Mouse (Mus musculus) midbrain, postnatal 0 days (tissue): ENCODE measurements at regions not wholly inside any gene's neighbourhood (a gene's known extent, or its start where the extent isn't known, plus 50 kb on each side); places are given as distances from the start of the nearest gene placed in this dataset.

Source experiments
- ATAC-seq: fragments of 200-750 bp; cut with Nextera tagmentation; 2 replicates; pipeline ENCODE4 v1.8.0; 2017; ENCODE audit warnings: moderate number of reproducible peaks, mild to moderate bottlenecking, moderate TSS enrichment, moderate library complexity; ENCODE audit not compliant: low FRiP score
- DNase-seq: peaks from one replicate; pipeline ENCODE4 v3.0.0-alpha.2; 2015; ENCODE audit warnings: low spot score
- H3K27ac ChIP-seq: fragments of 300-500 bp; sonication (generic); 2 replicates; pipeline ENCODE4 v1.5.1; 2014; ENCODE audit warnings: low read depth, mild to moderate bottlenecking, low read length, mixed read lengths
- H3K27me3 ChIP-seq: fragments of 300-500 bp; sonication (generic); 2 replicates; pipeline ENCODE4 v1.6.1; 2014; ENCODE audit warnings: low read length, control low read depth, mixed read lengths; ENCODE audit not compliant: insufficient read depth
- H3K36me3 ChIP-seq: fragments of 300-500 bp; sonication (generic); 2 replicates; pipeline ENCODE4 v1.6.1; 2014; ENCODE audit warnings: low read length, control low read depth, mixed read lengths; ENCODE audit not compliant: insufficient read depth
- H3K4me1 ChIP-seq: fragments of 300-500 bp; sonication (generic); 2 replicates; pipeline ENCODE4 v1.6.1; 2014; ENCODE audit warnings: mild to moderate bottlenecking, control low read depth, antibody characterized with exemption, low read length, mixed read lengths; ENCODE audit not compliant: insufficient read depth
- H3K4me2 ChIP-seq: fragments of 300-500 bp; sonication (generic); 2 replicates; pipeline ENCODE4 v1.6.1; 2014; ENCODE audit warnings: low read depth, mild to moderate bottlenecking, low read length, mixed read lengths; ENCODE audit not compliant: poor library complexity, severe bottlenecking
- H3K4me3 ChIP-seq: fragments of 300-500 bp; sonication (generic); 2 replicates; pipeline ENCODE4 v1.5.1; 2014; ENCODE audit warnings: low read depth, mild to moderate bottlenecking, low read length, moderate library complexity
- H3K9ac ChIP-seq: fragments of 300-500 bp; sonication (generic); replicated peaks from 2 replicates; pipeline ENCODE4 v1.6.1; 2014; ENCODE audit warnings: mild to moderate bottlenecking, low read length, moderate library complexity, mixed read lengths; ENCODE audit not compliant: poor library complexity, severe bottlenecking
- H3K9me3 ChIP-seq: fragments of 300-500 bp; sonication (generic); 2 replicates; pipeline ENCODE4 v1.6.1; 2016; ENCODE audit warnings: low read length, control low read depth
- CTCF ChIP-seq: IDR thresholded peaks from 2 replicates; pipeline ENCODE4 v1.5.1; 2016; ENCODE audit warnings: antibody characterized with exemption, mild to moderate bottlenecking
- WGBS: fragments of 180-500 bp; shearing (Covaris S2); extraction: QIAGEN DNeasy Blood & Tissue Kit; methylation state at CpG from one replicate; pipeline ENCODE4 v1.1.7; 2014; 5-methylcytosine and 5-hydroxymethylcytosine counted together

- WGBS = 89% methylated on average over 6 of the region's 6 CpGs
These were observed 161.2 kb upstream of the Lpp start for GRCm38 (mm10) chr16:24232001-24232530.

GRCm38 (mm10) chr16:24231506-24231905, 161.8 kb upstream of the Lpp start:
- Histone ChIP-seq H3K4me2 (no peak overlapping the region), H3K27ac (no peak overlapping the region), H3K9me3 (no peaks in the 10 kb centered on the region), H3K4me1 (peaks cover 5% of the 10 kb centered on the region), H3K36me3 (no peaks in the 10 kb centered on the region), H3K4me3 (no peak overlapping the region), H3K27me3 (no peaks in the 10 kb centered on the region), H3K9ac (no peak overlapping the region)
- DNase-seq (peak; percentile 44), ATAC-seq (no peak; the same call in 1 of the 2 replicates)
- TF ChIP-seq CTCF = no peak
- 63% methylated on average over 5 of the region's 5 CpGs for WGBS

More at GRCm38 (mm10) chr16:24232001-24232530, 161.2 kb upstream of the Lpp start:
- no peak overlapping the region for H3K4me3 ChIP-seq
- H3K4me1 ChIP-seq = peaks cover 5% of the 10 kb centered on the region
- no peak for ATAC-seq
- no peaks in the 10 kb centered on the region for H3K9me3 ChIP-seq
- no peak overlapping the region for H3K9ac ChIP-seq
- TF ChIP-seq CTCF = no peak
- no peaks in the 10 kb centered on the region for H3K27me3 ChIP-seq
- H3K4me2 ChIP-seq = no peak overlapping the region
- H3K27ac ChIP-seq = no peak overlapping the region
- DNase-seq = peak; percentile 30
- H3K36me3 ChIP-seq = no peaks in the 10 kb centered on the region

- no peaks in the 10 kb centered on the region for H3K27me3 ChIP-seq
- no peak overlapping the region for H3K27ac ChIP-seq
- no peaks in the 10 kb centered on the region for H3K36me3 ChIP-seq
- TF ChIP-seq CTCF = no peak
- ATAC-seq = no peak
- H3K4me3 ChIP-seq = no peak overlapping the region
- H3K9ac ChIP-seq = no peak overlapping the region
- no peaks in the 10 kb centered on the region for H3K9me3 ChIP-seq
- no peak overlapping the region for H3K4me2 ChIP-seq
- DNase-seq = no peak
- WGBS = 69% methylated on average over 7 of the region's 7 CpGs
- peaks cover 5% of the 10 kb centered on the region for H3K4me1 ChIP-seq
These were observed 164.2 kb upstream of the Lpp start for GRCm38 (mm10) chr16:24229002-24229607.

GRCm38 (mm10) chr16:24225897-24226296, 167.4 kb upstream of the Lpp start:
- TF ChIP-seq CTCF = no peak
- Histone ChIP-seq H3K27me3 (no peaks in the 10 kb centered on the region), H3K9ac (no peak overlapping the region), H3K36me3 (no peaks in the 10 kb centered on the region), H3K4me3 (no peak overlapping the region), H3K4me2 (no peak overlapping the region), H3K27ac (no peak overlapping the region), H3K9me3 (no peaks in the 10 kb centered on the region), H3K4me1 (peaks cover 5% of the 10 kb centered on the region)
- WGBS = 81% methylated on average over 4 of the region's 4 CpGs
- ATAC-seq = no peak
- no peak for DNase-seq

- Histone ChIP-seq H3K27me3 (no peaks in the 10 kb centered on the region), H3K4me3 (no peak overlapping the region), H3K9ac (no peak overlapping the region), H3K9me3 (no peaks in the 10 kb centered on the region), H3K4me1 (peaks cover 5% of the 10 kb centered on the region), H3K36me3 (no peaks in the 10 kb centered on the region), H3K27ac (no peak overlapping the region), H3K4me2 (no peak overlapping the region)
- 93% methylated on average over 1 of the region's 1 CpGs for WGBS
- ATAC-seq (no peak), DNase-seq (no peak)
- TF ChIP-seq CTCF = no peak
These were observed 168.2 kb upstream of the Lpp start for GRCm38 (mm10) chr16:24225090-24225489.

GRCm38 (mm10) chr16:24223901-24224300, 169.4 kb upstream of the Lpp start:
- ATAC-seq (no peak), DNase-seq (no peak)
- H3K4me2 ChIP-seq = no peak overlapping the region
- no peaks in the 10 kb centered on the region for H3K36me3 ChIP-seq
- no peaks in the 10 kb centered on the region for H3K9me3 ChIP-seq
- no peak overlapping the region for H3K9ac ChIP-seq
- no peaks in the 10 kb centered on the region for H3K27me3 ChIP-seq
- no peak for TF ChIP-seq CTCF
- H3K4me3 ChIP-seq = no peak overlapping the region
- H3K4me1 ChIP-seq = no peaks in the 10 kb centered on the region
- H3K27ac ChIP-seq = no peak overlapping the region
